Mouse (Mus musculus): ENCODE data around the gene Kcnk13. TPM values are rescaled to one million over a fixed set of nuclear protein-coding genes. Genes with fewer than 3 reads are reported as not detected.

Kcnk13 gene
- 0.93 TPM for polyA plus RNA-seq (2014; fragmentation: Illumina TruSeq; extraction: RNeasy Lipid Tissue Mini Kit (QIAGEN cat#74804); ENCODE audit: low read depth, low replicate concordance)

DNA sequence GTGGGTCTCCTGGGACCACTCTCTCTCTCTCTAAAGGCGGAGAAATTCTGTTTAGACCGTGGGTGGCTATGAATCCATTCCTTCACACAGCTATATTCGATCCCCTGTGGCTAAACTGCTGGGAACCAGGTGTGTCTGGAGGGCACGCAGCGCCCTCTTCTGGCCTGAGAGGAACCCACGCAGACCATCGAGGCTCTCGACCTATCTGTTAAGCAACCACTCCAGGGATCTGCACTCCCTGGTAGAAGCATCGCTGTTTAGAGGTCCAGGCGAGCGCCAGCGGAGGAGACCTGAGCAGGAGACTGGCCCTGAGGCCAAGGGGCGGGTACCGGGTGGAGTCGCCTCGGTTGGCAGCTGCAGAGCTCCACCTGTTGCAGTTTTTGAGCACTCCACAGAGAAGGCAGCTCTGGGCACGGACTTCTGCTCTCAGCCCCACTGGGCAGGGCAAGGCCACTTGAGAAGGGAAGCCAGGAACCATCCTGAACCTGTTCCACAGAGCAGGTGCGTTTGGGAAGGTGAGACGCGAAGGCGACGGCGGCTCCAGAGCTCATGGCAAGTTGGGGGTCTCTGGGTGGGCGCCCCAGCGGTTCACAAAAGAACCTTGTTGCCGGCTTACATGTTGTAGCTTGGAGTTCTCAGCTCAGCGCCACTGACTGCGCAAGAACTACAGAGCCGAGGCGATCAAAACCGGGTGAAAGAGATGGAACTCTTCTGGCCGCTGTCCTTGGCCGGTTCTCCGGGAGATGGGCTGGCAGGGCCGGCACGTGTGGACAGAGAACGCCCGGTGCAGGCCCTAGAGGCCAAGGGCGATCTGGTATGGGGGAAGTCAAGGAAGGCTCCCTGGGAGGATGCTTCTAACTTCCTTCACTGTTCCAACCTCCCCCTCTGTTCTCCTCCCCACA, at the start of gene Kcnk13:
Gene Kcnk13 (plus strand): TSS at position 199 of the 902 bp plus-strand sequence.

DNA sequence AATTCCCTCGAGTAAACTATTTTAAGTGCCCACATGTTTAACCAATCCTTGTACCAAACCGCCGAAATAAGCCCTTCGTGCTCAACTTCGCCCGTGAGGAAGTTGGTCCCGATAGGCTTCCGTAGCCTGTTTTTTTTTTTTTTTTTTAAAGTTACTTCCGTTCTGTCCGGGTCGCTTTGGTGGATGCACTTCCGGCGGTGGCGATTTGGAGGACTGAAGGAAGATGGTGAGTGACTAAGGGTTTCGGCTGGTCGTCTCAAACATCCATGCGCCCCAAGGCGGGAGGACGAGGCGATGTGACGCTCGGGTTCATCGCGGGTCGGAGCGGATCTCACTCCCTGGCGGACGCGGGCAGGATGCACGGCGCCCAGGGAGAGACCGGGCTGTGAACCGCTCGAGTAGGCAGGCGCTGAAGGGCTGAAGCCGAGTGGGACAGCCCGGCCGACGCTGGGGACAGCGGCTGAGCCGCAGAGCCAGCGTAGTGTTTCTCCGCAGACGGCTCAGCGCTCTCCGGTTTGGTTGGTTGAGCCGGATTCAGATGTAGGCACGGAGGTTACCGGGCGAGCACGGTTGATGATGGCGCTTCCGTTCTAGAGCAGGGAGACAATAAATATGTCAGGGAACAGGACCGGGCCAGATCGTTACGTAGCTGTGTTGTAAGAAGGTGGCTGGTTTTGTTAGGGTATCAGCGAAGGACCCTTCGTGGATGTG, 145.8 kb downstream of the Kcnk13 start, which contains the start of gene Psmc1:
Gene Psmc1 (plus strand): TSS at position 169 of the 711 bp plus-strand sequence.

Other genes starting within 250 kb of the Kcnk13 start
- 1.2 TPM for gene Efcab11, start 80.1 kb upstream of the Kcnk13 start, polyA plus RNA-seq (2014; fragmentation: Illumina TruSeq; extraction: RNeasy Lipid Tissue Mini Kit (QIAGEN cat#74804); ENCODE audit: low read depth, low replicate concordance)
- 3.7 TPM for gene Tdp1, start 80.0 kb upstream of the Kcnk13 start, polyA plus RNA-seq (2014; fragmentation: Illumina TruSeq; extraction: RNeasy Lipid Tissue Mini Kit (QIAGEN cat#74804); ENCODE audit: low read depth, low replicate concordance)
- 497 TPM for gene Psmc1, start 145.7 kb downstream of the Kcnk13 start, polyA plus RNA-seq (2014; fragmentation: Illumina TruSeq; extraction: RNeasy Lipid Tissue Mini Kit (QIAGEN cat#74804); ENCODE audit: low read depth, low replicate concordance)
- 2.4 TPM for gene Nrde2, start 195.2 kb downstream of the Kcnk13 start, polyA plus RNA-seq (2014; fragmentation: Illumina TruSeq; extraction: RNeasy Lipid Tissue Mini Kit (QIAGEN cat#74804); ENCODE audit: low read depth, low replicate concordance)
- gene Calm1, start 234.9 kb downstream of the Kcnk13 start, polyA plus RNA-seq (2014; fragmentation: Illumina TruSeq; extraction: RNeasy Lipid Tissue Mini Kit (QIAGEN cat#74804); ENCODE audit: low read depth, low replicate concordance), result 481 TPM